Mouse (Mus musculus) myocyte (in vitro differentiated cells): ENCODE results near the gene Siglece.
"Not testable (repeated sequence)": the region's sequence is repeated elsewhere in the genome, so short reads cannot be mapped to it uniquely, and the experiment has no call there.

ENCODE experiments used
- E2F4 ChIP-seq: IDR thresholded peaks from one replicate; pipeline ENCODE4 v1.6.1; 2011; ENCODE audit warnings: mild to moderate bottlenecking, control low read depth, moderate library complexity; ENCODE audit not compliant: insufficient read depth
- MAX ChIP-seq: IDR thresholded peaks from one replicate; pipeline ENCODE4 v1.6.1; 2011; ENCODE audit warnings: low read depth, mild to moderate bottlenecking, control low read depth
- MYOD1 ChIP-seq, 3 experiments: IDR thresholded peaks; one replicate each; pipeline ENCODE4 v1.6.1; 2011; ENCODE audit warnings: control low read depth in 2 of 3, low read depth in 2 of 3, mild to moderate bottlenecking in 2 of 3, moderate library complexity in 1 of 3; ENCODE audit not compliant: insufficient read length in 2 of 3, control insufficient read depth in 1 of 3
- POLR2A ChIP-seq: IDR thresholded peaks from one replicate; pipeline ENCODE4 v1.6.1; 2011; ENCODE audit warnings: low read depth, mild to moderate bottlenecking, control low read depth, moderate library complexity; ENCODE audit not compliant: insufficient read length
- POLR2AphosphoS2 ChIP-seq: IDR thresholded peaks from one replicate; pipeline ENCODE4 v1.6.1; 2011; ENCODE audit warnings: low read depth, control low read depth; ENCODE audit not compliant: insufficient read length
- TCF12 ChIP-seq: IDR thresholded peaks from one replicate; pipeline ENCODE4 v1.6.1; 2011; ENCODE audit warnings: mild to moderate bottlenecking, control low read depth; ENCODE audit not compliant: poor library complexity, insufficient read depth, severe bottlenecking
- USF1 ChIP-seq: IDR thresholded peaks from one replicate; pipeline ENCODE4 v1.6.1; 2011; ENCODE audit warnings: low read depth, mild to moderate bottlenecking, control low read depth, moderate library complexity

- TF ChIP-seq E2F4; USF1; POLR2A; TCF12; MAX; POLR2AphosphoS2; MYOD1 (IDR thresholded peaks at IDR 0.05; ENCODE audit: control insufficient read depth in 1 of 3, insufficient read length in 2 of 3, low read depth in 2 of 3): not testable (repeated sequence)
Measured at GRCm38 (mm10) chr7:43682511-43682910, 22.6 kb upstream of the Siglece start.
